Mouse (Mus musculus) cerebellum, adult 2 months (tissue): ENCODE data around the gene H2-Oa. TPM values are rescaled to one million over a fixed set of nuclear protein-coding genes. Genes with fewer than 3 reads are reported as not detected.

Source experiments
- DNase-seq, 2 experiments: peaks; one replicate each; pipeline ENCODE4 v3.0.0; 2021
- H3K27ac ChIP-seq: fragments of 200-500 bp; 2 replicates; pipeline ENCODE4 v1.5.1; 2012; ENCODE audit warnings: low read length, control low read depth, inconsistent platforms; ENCODE audit not compliant: insufficient read depth
- H3K27me3 ChIP-seq: fragments of 200-500 bp; 2 replicates; pipeline ENCODE4 v1.6.1; 2012; ENCODE audit warnings: inconsistent platforms, mild to moderate bottlenecking, low read length, moderate library complexity; ENCODE audit not compliant: control insufficient read depth, insufficient read depth
- H3K4me1 ChIP-seq: fragments of 200-500 bp; 2 replicates; pipeline ENCODE4 v1.6.1; 2011; ENCODE audit warnings: low read length; ENCODE audit not compliant: control insufficient read depth, insufficient read depth
- H3K4me3 ChIP-seq: fragments of 200-500 bp; replicated peaks from 2 replicates; pipeline ENCODE3; 2011; ENCODE audit warnings: mild to moderate bottlenecking, low read depth, low read length, control low read depth; ENCODE audit not compliant: insufficient read depth
- CTCF ChIP-seq: fragments of 200-500 bp; IDR thresholded peaks from 2 replicates; pipeline ENCODE4 v1.5.1; 2011; ENCODE audit warnings: low read depth, mild to moderate bottlenecking, control low read depth, low read length, moderate library complexity, borderline replicate concordance; ENCODE audit not compliant: insufficient read depth
- POLR2A ChIP-seq: fragments of 200-500 bp; IDR thresholded peaks from 2 replicates; pipeline ENCODE4 v1.6.1; 2011; ENCODE audit warnings: low read length, control low read depth, borderline replicate concordance; ENCODE audit not compliant: insufficient read depth
- WGBS: fragments of 180-500 bp; shearing (Covaris S2); methylation state at CpG from one replicate; pipeline ENCODE4 v1.1.7; 2018; 5-methylcytosine and 5-hydroxymethylcytosine counted together
- polyA plus RNA-seq: library from polyadenylated mRNA; depleted of rRNA; stranded (reverse); fragments of >200 nt; gene quantifications from 2 replicates; pipeline ENCODE4 v1.2.3, GENCODE M21; 2012

H2-Oa gene
- polyA plus RNA-seq, 1 experiment = 0.34 TPM

DNA sequence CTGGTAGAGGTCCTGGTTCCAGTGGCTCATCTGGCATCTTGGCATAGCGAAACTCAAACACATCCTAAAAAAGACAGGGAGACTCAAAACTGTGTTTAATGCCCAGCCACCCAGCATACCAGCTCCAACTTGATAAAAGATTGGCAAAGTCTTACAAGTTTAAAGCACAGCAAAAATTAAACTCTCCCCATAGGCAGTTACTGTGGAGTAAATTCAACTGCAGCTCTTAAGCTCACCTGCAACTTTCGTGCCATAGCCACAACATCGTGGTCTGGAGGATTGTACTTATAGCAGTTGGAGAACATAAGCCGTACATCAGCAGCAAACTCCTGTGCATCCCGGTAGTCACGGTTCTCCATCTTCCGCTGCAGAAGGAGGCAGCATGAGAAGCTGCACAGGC, 22.0 kb downstream of the H2-Oa start:
- TF ChIP-seq CTCF (no peak), POLR2A (no peak)
- no peak overlapping the region for H3K27ac ChIP-seq
- no peak overlapping the region for H3K4me3 ChIP-seq
- peaks cover 3% of the 10 kb centered on the region; the same call in 1 of the 2 replicates for H3K4me1 ChIP-seq
- no peak for DNase-seq
- H3K27me3 ChIP-seq = no peaks in the 10 kb centered on the region
- WGBS = 88% methylated on average over 7 of the region's 7 CpGs

DNA sequence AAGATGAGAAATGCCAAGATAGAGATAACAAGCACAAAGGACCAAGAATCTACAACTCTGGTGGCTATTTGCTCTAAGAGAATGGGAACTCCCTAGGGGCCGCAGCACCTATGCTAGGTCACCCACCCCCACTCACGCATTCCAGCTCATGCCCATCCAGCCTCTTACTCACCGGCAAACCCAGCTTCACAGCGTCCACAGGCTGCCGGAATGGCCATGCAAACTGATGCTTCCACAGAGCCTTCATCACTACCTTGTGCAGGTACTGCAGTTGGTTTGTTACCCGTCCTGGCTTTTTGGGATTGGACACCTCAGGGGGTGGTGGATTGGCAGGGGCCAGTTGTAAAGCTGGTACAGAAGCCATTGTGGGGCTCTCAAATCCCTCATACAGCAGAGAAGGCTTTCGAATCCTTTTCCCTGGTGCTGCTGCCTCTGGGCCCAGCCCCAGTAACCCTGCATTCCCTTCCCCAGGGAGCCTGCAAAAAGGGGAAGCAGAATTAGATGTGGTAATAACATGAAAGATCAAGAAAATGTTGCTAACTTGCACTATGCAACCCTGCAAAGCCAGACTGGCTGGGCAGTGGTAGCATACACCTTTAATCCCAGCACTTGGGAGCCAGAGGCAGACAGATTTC, 24.7 kb downstream of the H2-Oa start:
- Histone ChIP-seq H3K4me1 (peaks cover 3% of the 10 kb centered on the region; the same call in 1 of the 2 replicates), H3K27me3 (no peaks in the 10 kb centered on the region), H3K4me3 (peak overlapping the region; percentile 57), H3K27ac (no peak overlapping the region)
- TF ChIP-seq POLR2A (no peak), CTCF (no peak)
- DNase-seq = peak in 1 of 2 experiments; percentile 46
- 11% methylated on average over 7 of the region's 7 CpGs for WGBS

DNA sequence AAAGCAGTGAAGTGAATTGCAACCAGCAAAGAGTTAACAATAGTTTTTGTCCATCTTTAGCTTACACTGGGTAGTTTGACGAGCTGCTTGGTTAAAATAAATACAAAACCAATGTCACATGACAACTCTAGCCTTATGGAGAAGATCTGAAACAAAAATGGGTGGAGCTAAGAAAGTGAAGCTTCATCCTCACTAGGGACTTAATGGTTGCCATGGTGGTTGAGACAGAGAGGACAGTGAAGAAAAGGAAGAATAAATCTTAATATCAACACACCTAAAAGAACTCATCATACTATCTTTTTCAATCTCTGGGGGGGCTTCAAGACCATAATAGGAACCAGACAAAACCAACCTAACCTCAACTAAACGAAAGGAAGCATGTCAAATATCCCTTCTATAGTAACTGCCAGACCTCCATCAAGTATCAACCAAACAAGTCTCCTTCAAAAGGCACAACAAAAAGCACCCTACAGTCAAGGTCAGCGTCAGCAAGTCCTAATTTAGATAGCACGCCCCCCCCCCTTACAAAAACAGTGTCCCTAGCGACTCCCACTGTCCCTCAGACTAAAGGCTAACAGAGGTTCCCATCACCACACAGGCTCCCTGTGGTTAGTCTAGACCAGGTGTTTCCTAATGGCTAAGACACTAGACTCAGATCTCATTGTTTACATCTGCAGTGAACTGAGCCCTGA, 25.4 kb downstream of the H2-Oa start:
- no peak for DNase-seq
- Histone ChIP-seq H3K4me3 (peak overlapping the region; percentile 67), H3K27me3 (no peaks in the 10 kb centered on the region), H3K27ac (no peak overlapping the region), H3K4me1 (peaks cover 3% of the 10 kb centered on the region; the same call in 1 of the 2 replicates)
- TF ChIP-seq CTCF (no peak), POLR2A (no peak)
- under 1% methylated on average over 5 of the region's 5 CpGs for WGBS

DNA sequence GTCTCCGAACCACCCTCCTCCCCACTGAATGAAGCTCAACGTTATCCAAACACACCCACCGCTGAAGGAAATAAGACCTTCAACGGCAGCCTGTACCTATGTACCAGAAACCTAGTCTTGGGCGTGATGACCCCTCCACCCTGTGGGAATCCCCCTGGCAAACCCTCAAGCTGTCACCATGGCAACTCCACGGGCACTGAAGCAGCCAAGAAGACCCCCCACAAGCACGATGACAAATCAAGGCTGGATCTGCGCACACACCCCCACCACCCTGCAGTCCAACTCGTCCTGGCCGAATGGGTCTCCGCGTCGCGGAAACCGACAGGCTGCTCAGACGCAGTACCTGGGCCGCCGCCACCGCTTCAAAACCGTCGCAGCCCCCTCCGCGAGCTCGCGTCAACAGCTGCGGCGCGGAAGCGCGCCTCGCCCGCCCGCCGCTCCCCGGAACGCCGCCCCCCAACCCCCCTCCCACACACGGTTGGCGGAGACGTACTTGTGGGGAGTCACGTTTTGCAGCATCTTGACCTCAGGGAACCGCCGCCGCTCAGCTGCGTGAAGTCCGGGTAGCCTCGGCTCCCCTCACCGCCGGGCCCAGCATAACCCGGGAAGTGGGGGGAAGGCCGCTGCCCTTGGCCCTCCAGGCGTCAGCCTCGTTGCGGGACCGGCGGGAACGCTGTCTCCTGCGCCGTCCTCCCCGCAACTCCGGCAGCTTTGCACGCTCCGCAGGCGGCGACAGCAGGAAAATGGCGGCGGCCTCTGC, 26.2 kb downstream of the H2-Oa start:
- Histone ChIP-seq H3K4me3 (peak overlapping the region; percentile 67), H3K27ac (no peak overlapping the region), H3K27me3 (no peaks in the 10 kb centered on the region), H3K4me1 (peaks cover 3% of the 10 kb centered on the region; the same call in 1 of the 2 replicates)
- no peak for TF ChIP-seq POLR2A
- no peak for TF ChIP-seq CTCF
- peak; percentile 60 to 70 for DNase-seq
- under 1% methylated on average over 67 of the region's 67 CpGs for WGBS

DNA sequence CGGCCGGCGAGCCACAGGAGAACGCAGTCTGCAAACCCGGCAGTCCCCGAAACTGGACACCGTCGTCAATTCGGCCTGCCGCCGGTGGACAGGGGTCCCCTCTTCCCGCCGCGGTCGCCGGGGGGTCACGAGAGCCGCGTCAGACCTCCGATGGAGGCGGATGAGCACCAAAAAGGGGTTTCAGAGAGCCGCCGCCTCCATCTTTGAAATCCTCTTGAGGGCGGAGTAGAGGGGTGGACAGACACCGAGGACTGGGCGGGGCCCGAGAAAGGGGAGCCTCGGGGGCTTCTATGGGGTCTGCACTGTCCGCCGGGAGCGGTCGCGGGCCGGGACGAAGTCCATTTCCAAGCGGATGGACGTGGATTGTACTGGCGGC, 26.7 kb downstream of the H2-Oa start:
- TF ChIP-seq POLR2A (no peak), CTCF (no peak)
- Histone ChIP-seq H3K4me3 (peak overlapping the region; percentile 67), H3K4me1 (peaks cover 3% of the 10 kb centered on the region; the same call in 1 of the 2 replicates), H3K27ac (no peak overlapping the region), H3K27me3 (no peaks in the 10 kb centered on the region)
- no peak for DNase-seq
- under 1% methylated on average over 38 of the region's 38 CpGs for WGBS

GRCm38 (mm10) chr17:34119249-34120179, 27.4 kb downstream of the H2-Oa start, which contains the start of gene H2-DMa:
H2-DMa (plus strand) TSS chr17:34119541.
- Histone ChIP-seq H3K4me1 (peaks cover 3% of the 10 kb centered on the region; the same call in 1 of the 2 replicates), H3K27ac (peak within 1 kb of the TSS; percentile 100), H3K27me3 (no peaks in the 10 kb centered on the region), H3K4me3 (peak within 1 kb of the TSS; percentile 93)
- DNase-seq = peak; percentile 99 to 100
- WGBS = under 1% methylated on average over 96 of the region's 96 CpGs
- TF ChIP-seq POLR2A = peak; percentile 98
- no peak for TF ChIP-seq CTCF

- Histone ChIP-seq H3K27ac (peak overlapping the region; percentile 100), H3K27me3 (no peaks in the 10 kb centered on the region), H3K4me3 (peak overlapping the region; percentile 93), H3K4me1 (peaks cover 3% of the 10 kb centered on the region; the same call in 1 of the 2 replicates)
- under 1% methylated on average over 41 of the region's 42 CpGs for WGBS
- peak; percentile 87 to 91 for DNase-seq
- no peak for TF ChIP-seq CTCF
- TF ChIP-seq POLR2A = peak; percentile 53; the same call in 1 of the 2 replicates
Measured at GRCm38 (mm10) chr17:34120180-34120723, 28.1 kb downstream of the H2-Oa start.
